Mouse (Mus musculus) liver, embryonic 12.5 days (tissue): ENCODE results near the gene Map4k2. TPM values are rescaled to one million over a fixed set of nuclear protein-coding genes. Genes with fewer than 3 reads are reported as not detected.

Experiments used
- ATAC-seq: fragments of 200-750 bp; cut with Nextera tagmentation; 2 replicates; pipeline ENCODE4 v1.8.0; 2017; ENCODE audit warnings: moderate number of reproducible peaks, mild to moderate bottlenecking, moderate library complexity
- H3K27ac ChIP-seq: fragments of 300-500 bp; sonication (generic); 2 replicates; pipeline ENCODE4 v1.5.1; 2016; ENCODE audit warnings: mild to moderate bottlenecking
- H3K27me3 ChIP-seq: fragments of 300-500 bp; sonication (generic); replicated peaks from 2 replicates; pipeline ENCODE4 v1.6.1; 2016; ENCODE audit warnings: mild to moderate bottlenecking, moderate library complexity
- H3K36me3 ChIP-seq: fragments of 300-500 bp; sonication (generic); 2 replicates; pipeline ENCODE4 v1.6.1; 2016; ENCODE audit warnings: mild to moderate bottlenecking, moderate library complexity
- H3K4me1 ChIP-seq: fragments of 300-500 bp; sonication (generic); 2 replicates; pipeline ENCODE4 v1.6.1; 2016
- H3K4me2 ChIP-seq: fragments of 300-500 bp; sonication (generic); 2 replicates; pipeline ENCODE4 v1.6.1; 2016; ENCODE audit warnings: mild to moderate bottlenecking, moderate library complexity
- H3K4me3 ChIP-seq: fragments of 300-500 bp; sonication (generic); 2 replicates; pipeline ENCODE4 v1.5.1; 2016; ENCODE audit warnings: mild to moderate bottlenecking, moderate library complexity
- H3K9ac ChIP-seq: fragments of 300-500 bp; sonication (generic); 2 replicates; pipeline ENCODE4 v1.6.1; 2016; ENCODE audit warnings: mild to moderate bottlenecking, moderate library complexity
- H3K9me3 ChIP-seq: fragments of 300-500 bp; sonication (generic); replicated peaks from 2 replicates; pipeline ENCODE4 v1.6.1; 2016; ENCODE audit warnings: mild to moderate bottlenecking, moderate library complexity
- WGBS: fragments of 180-500 bp; shearing (Covaris S2); methylation state at CpG from one replicate; pipeline ENCODE4 v1.1.7; 2016; ENCODE audit not compliant: insufficient replicate concordance; 5-methylcytosine and 5-hydroxymethylcytosine counted together
- polyA plus RNA-seq: library from polyadenylated mRNA; unstranded; fragments of >200 nt; fragmentation: Nextera tagmentation; extraction: Ambion mirVana; gene quantifications from 2 replicates; pipeline ENCODE4 v1.2.1, GENCODE M21; 2016

Map4k2 gene
- polyA plus RNA-seq, 1 experiment from 2014 or later, result 9.3 TPM

DNA sequence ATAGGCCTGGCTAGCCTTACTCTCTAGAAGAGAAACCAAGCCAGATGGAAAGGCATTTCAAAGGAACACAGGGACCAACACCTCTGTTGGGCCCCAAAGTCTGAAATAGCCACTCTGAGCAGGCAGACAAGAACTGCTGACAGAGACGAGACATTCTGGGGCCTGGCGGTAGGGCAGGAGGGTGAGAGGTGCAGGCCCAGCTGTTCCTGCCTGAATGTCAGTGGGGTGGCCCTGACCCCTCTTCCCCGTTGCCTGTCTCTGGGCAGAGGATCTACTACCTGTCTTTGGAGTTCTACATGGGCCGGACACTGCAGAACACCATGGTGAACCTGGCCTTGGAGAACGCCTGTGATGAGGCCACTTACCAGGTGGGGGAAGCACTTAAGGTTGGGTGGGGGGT, 44.5 kb downstream of the Map4k2 start:
- 71% methylated on average over 5 of the region's 5 CpGs for WGBS
- ATAC-seq, result no peak
- no peak overlapping the region for H3K4me2 ChIP-seq
- H3K4me1 ChIP-seq, result peaks cover 36% of the 10 kb centered on the region
- no peaks in the 10 kb centered on the region for H3K36me3 ChIP-seq
- H3K4me3 ChIP-seq, result no peak overlapping the region
- H3K9ac ChIP-seq, result no peak overlapping the region
- H3K9me3 ChIP-seq, result no peaks in the 10 kb centered on the region
- H3K27me3 ChIP-seq, result peaks cover 19% of the 10 kb centered on the region
- H3K27ac ChIP-seq, result no peak overlapping the region

GRCm38 (mm10) chr19:6385821-6386220, 44.9 kb downstream of the Map4k2 start:
- H3K4me2 ChIP-seq, result no peak overlapping the region
- H3K27ac ChIP-seq, result no peak overlapping the region
- no peak for ATAC-seq
- H3K9me3 ChIP-seq, result no peaks in the 10 kb centered on the region
- H3K4me3 ChIP-seq, result no peak overlapping the region
- H3K9ac ChIP-seq, result no peak overlapping the region
- H3K4me1 ChIP-seq, result peaks cover 40% of the 10 kb centered on the region
- H3K27me3 ChIP-seq, result peaks cover 19% of the 10 kb centered on the region
- no peaks in the 10 kb centered on the region for H3K36me3 ChIP-seq
- WGBS, result 66% methylated on average over 7 of the region's 7 CpGs

DNA sequence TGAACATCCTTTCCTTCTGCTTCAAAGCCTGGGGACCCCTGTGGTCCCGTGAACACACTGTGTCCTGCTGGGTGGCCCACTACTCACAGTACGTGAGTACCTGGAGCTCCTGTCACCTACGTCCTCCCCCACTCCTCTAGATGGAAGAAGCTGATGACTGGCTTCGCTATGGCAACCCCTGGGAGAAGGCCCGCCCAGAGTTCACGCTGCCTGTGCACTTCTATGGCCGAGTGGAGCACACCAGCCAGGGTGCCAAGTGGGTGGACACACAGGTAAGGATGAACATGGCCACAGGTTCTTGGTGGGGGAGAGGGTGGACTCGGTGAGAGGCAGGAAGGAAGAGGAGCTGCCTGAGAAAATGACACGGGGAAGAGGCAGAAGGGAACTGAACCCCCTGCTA, 45.3 kb downstream of the Map4k2 start:
- H3K27ac ChIP-seq, result no peak overlapping the region
- H3K36me3 ChIP-seq, result no peaks in the 10 kb centered on the region
- H3K4me3 ChIP-seq, result no peak overlapping the region
- ATAC-seq, result no peak
- H3K4me2 ChIP-seq, result no peak overlapping the region
- no peaks in the 10 kb centered on the region for H3K9me3 ChIP-seq
- 54% methylated on average over 9 of the region's 9 CpGs for WGBS
- peaks cover 22% of the 10 kb centered on the region for H3K27me3 ChIP-seq
- no peak overlapping the region for H3K9ac ChIP-seq
- H3K4me1 ChIP-seq, result peaks cover 40% of the 10 kb centered on the region

DNA sequence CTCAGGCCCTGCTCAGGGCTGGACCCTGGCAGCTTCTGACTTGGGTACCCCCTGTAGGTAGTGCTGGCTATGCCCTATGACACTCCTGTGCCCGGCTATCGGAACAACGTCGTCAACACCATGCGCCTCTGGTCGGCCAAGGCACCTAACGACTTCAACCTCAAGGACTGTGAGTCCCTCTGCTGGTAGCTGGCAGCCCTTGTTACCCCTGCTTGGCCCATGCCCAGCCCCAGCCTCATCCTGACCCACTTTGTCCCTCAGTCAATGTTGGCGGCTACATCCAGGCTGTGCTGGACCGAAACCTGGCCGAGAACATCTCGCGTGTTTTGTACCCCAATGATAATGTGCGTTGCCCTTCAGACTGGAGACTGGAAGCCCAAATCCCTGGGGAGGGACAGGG, 47.1 kb downstream of the Map4k2 start:
- no peaks in the 10 kb centered on the region for H3K36me3 ChIP-seq
- H3K27me3 ChIP-seq, result peaks cover 22% of the 10 kb centered on the region
- peaks cover 37% of the 10 kb centered on the region for H3K4me1 ChIP-seq
- H3K27ac ChIP-seq, result no peak overlapping the region
- WGBS, result 78% methylated on average over 13 of the region's 13 CpGs
- no peak overlapping the region for H3K4me3 ChIP-seq
- H3K9ac ChIP-seq, result no peak overlapping the region
- H3K4me2 ChIP-seq, result no peak overlapping the region
- H3K9me3 ChIP-seq, result no peaks in the 10 kb centered on the region
- no peak for ATAC-seq

GRCm38 (mm10) chr19:6389803-6390202, 48.9 kb downstream of the Map4k2 start:
- Histone ChIP-seq H3K27ac (no peak overlapping the region), H3K9me3 (no peaks in the 10 kb centered on the region), H3K4me3 (peak overlapping the region; percentile 26), H3K9ac (0 out of 2 replicates have a peak overlapping the region, but pooled peaks have one; percentile 22), H3K4me1 (peaks cover 21% of the 10 kb centered on the region), H3K4me2 (peak overlapping the region; percentile 55), H3K27me3 (peaks cover 22% of the 10 kb centered on the region), H3K36me3 (no peaks in the 10 kb centered on the region)
- peak; percentile 27 for ATAC-seq
- 17% methylated on average over 16 of the region's 16 CpGs for WGBS

- H3K4me2 ChIP-seq, result peak overlapping the region; percentile 55
- no peaks in the 10 kb centered on the region for H3K9me3 ChIP-seq
- H3K36me3 ChIP-seq, result no peaks in the 10 kb centered on the region
- H3K4me3 ChIP-seq, result no peak overlapping the region
- peaks cover 22% of the 10 kb centered on the region for H3K27me3 ChIP-seq
- H3K9ac ChIP-seq, result no peak overlapping the region
- ATAC-seq, result no peak
- no peak overlapping the region for H3K27ac ChIP-seq
- WGBS, result 54% methylated on average over 6 of the region's 6 CpGs
- H3K4me1 ChIP-seq, result peaks cover 20% of the 10 kb centered on the region
Observed at GRCm38 (mm10) chr19:6390251-6390650, 49.3 kb downstream of the Map4k2 start.

GRCm38 (mm10) chr19:6392743-6393393, 51.9 kb downstream of the Map4k2 start:
- no peak overlapping the region for H3K9ac ChIP-seq
- H3K9me3 ChIP-seq, result no peaks in the 10 kb centered on the region
- H3K4me3 ChIP-seq, result no peak overlapping the region
- no peak overlapping the region for H3K27ac ChIP-seq
- peaks cover 19% of the 10 kb centered on the region for H3K4me1 ChIP-seq
- peaks cover 28% of the 10 kb centered on the region for H3K27me3 ChIP-seq
- no peak overlapping the region for H3K4me2 ChIP-seq
- WGBS, result 57% methylated on average over 14 of the region's 14 CpGs
- H3K36me3 ChIP-seq, result no peaks in the 10 kb centered on the region
- ATAC-seq, result no peak

DNA sequence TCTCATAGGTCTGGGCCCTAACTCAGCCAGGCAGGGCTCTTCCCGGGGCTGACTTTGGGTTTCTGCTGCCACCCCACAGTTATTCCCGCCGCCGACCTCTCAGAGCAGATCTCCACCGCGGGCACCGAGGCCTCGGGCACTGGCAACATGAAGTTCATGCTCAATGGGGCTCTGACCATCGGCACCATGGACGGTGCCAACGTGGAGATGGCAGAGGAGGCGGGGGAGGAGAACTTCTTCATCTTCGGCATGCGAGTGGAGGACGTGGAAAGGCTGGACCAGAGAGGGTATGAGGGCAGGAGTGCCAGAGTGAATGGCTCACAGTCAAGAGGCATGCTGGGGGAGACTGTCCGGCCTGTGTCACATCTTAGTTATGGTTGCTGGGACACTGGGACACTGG, 52.7 kb downstream of the Map4k2 start:
- WGBS, result 79% methylated on average over 16 of the region's 16 CpGs

DNA sequence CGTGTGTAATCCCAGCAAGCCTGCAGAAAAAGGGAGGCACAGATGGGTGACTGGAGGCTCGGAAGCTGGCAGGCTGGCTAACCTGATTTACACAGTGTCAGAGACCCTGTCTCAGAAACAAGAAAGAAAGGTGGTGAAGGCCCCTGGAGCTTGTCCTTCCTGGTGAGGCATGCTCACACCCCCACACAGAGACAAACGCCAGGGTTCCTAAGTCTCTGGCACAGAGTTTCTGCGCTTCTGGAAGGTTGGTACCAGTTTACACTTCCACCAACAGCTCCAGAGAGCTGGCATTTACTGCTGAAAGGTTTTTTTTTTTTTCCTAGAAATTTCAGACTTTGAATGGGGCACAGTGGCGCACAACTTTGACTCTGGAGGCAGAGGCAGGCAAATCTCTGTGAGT, 55.3 kb downstream of the Map4k2 start:
- no peak overlapping the region for H3K4me2 ChIP-seq
- H3K27me3 ChIP-seq, result peaks cover 41% of the 10 kb centered on the region
- no peak overlapping the region for H3K27ac ChIP-seq
- no peak overlapping the region for H3K4me3 ChIP-seq
- H3K9me3 ChIP-seq, result no peaks in the 10 kb centered on the region
- H3K4me1 ChIP-seq, result peaks cover 32% of the 10 kb centered on the region
- no peaks in the 10 kb centered on the region for H3K36me3 ChIP-seq
- no peak overlapping the region for H3K9ac ChIP-seq
- no peak for ATAC-seq
- WGBS, result 74% methylated on average over 5 of the region's 5 CpGs

More for the DNA sequence above, 52.7 kb downstream of the Map4k2 start:
- Histone ChIP-seq H3K36me3 (no peaks in the 10 kb centered on the region), H3K4me3 (no peak overlapping the region), H3K9ac (no peak overlapping the region), H3K4me2 (no peak overlapping the region), H3K9me3 (no peaks in the 10 kb centered on the region), H3K4me1 (peaks cover 23% of the 10 kb centered on the region), H3K27ac (no peak overlapping the region), H3K27me3 (peaks cover 30% of the 10 kb centered on the region)
- no peak for ATAC-seq

- Histone ChIP-seq H3K9me3 (no peaks in the 10 kb centered on the region), H3K36me3 (no peaks in the 10 kb centered on the region), H3K9ac (no peak overlapping the region), H3K4me3 (no peak overlapping the region), H3K4me2 (peak overlapping the region; percentile 94; the same call in 1 of the 2 replicates), H3K27ac (0 out of 2 replicates have a peak overlapping the region, but pooled peaks have one; percentile 11), H3K27me3 (peaks cover 55% of the 10 kb centered on the region), H3K4me1 (peaks cover 47% of the 10 kb centered on the region)
- 82% methylated on average over 22 of the region's 22 CpGs for WGBS
- ATAC-seq, result no peak
Observed at GRCm38 (mm10) chr19:6397582-6398249, 56.8 kb downstream of the Map4k2 start.

- WGBS, result under 1% methylated on average over 39 of the region's 39 CpGs
- H3K36me3 ChIP-seq, result peaks cover 8% of the 10 kb centered on the region
- peak overlapping the region; percentile 94 for H3K4me2 ChIP-seq
- H3K4me3 ChIP-seq, result peak overlapping the region; percentile 64
- H3K4me1 ChIP-seq, result peaks cover 57% of the 10 kb centered on the region
- peak; percentile 25 for ATAC-seq
- peaks cover 64% of the 10 kb centered on the region for H3K27me3 ChIP-seq
- H3K9ac ChIP-seq, result peak overlapping the region; percentile 65
- no peaks in the 10 kb centered on the region for H3K9me3 ChIP-seq
- H3K27ac ChIP-seq, result peak overlapping the region; percentile 59
Observed at GRCm38 (mm10) chr19:6398447-6399284, 57.7 kb downstream of the Map4k2 start.
